Mouse (Mus musculus) gastrocnemius, postnatal 25 days (tissue): Measurements from ENCODE around the gene Mrps26. TPM values are rescaled to one million over a fixed set of nuclear protein-coding genes. Genes with fewer than 3 reads are reported as not detected.
"Not testable (repeated sequence)": the region's sequence is repeated elsewhere in the genome, so short reads cannot be mapped to it uniquely, and the experiment has no call there.

Source experiments
- DNase-seq: peaks from one replicate; pipeline ENCODE4 v3.0.0; 2022
- long read RNA-seq, 2 experiments: library from polyadenylated mRNA; stranded (forward); transcript quantifications; one replicate each; pipeline ENCODE4 v2.0.0; 2021
- total RNA-seq, 2 experiments: library from RNA; stranded (reverse); gene quantifications; 1 replicate in 1 of 2; 2 replicates in 1 of 2; pipeline ENCODE4 v1.2.3; 2021

Mrps26 gene
- total RNA-seq, result 10 to 100 TPM; 44.9 to 45.0 TPM
- long read RNA-seq, experiment 1, full-length matches to known transcripts, result 109 of 122 reads
- long read RNA-seq, experiment 1, partial matches to known transcripts, result 13 of 122 reads
- long read RNA-seq, experiment 1, other reads (novel, unspliced or antisense), result 0 of 122 reads
- long read RNA-seq, experiment 2, full-length matches to known transcripts, result 87 of 94 reads
- long read RNA-seq, experiment 2, partial matches to known transcripts, result 6 of 94 reads
- long read RNA-seq, experiment 2, other reads (novel, unspliced or antisense), result 1 of 94 reads

GRCm38 (mm10) chr2:130563212-130564055, at the start of gene Mrps26:
Gene Mrps26, plus strand, starts transcription at chr2:130563742.
- peak; percentile 94 for DNase-seq

GRCm38 (mm10) chr2:130513907-130514306, 49.6 kb upstream of the Mrps26 start:
- no peak for DNase-seq

- DNase-seq, result no peak
These were observed 47.8 kb upstream of the Mrps26 start for GRCm38 (mm10) chr2:130515791-130516190.

GRCm38 (mm10) chr2:130521927-130522326, 41.6 kb upstream of the Mrps26 start:
- no peak for DNase-seq

GRCm38 (mm10) chr2:130525480-130525879, 38.1 kb upstream of the Mrps26 start:
- DNase-seq, result not testable (repeated sequence)

- DNase-seq, result no peak
These were observed 35.1 kb upstream of the Mrps26 start for GRCm38 (mm10) chr2:130528457-130528856.

GRCm38 (mm10) chr2:130529290-130529689, 34.3 kb upstream of the Mrps26 start:
- DNase-seq, result no peak

- no peak for DNase-seq
These were observed 33.6 kb upstream of the Mrps26 start for GRCm38 (mm10) chr2:130529925-130530324.

- no peak for DNase-seq
These were observed 31.3 kb upstream of the Mrps26 start for GRCm38 (mm10) chr2:130532201-130532600.

GRCm38 (mm10) chr2:130535017-130535416, 28.5 kb upstream of the Mrps26 start:
- no peak for DNase-seq

GRCm38 (mm10) chr2:130536890-130537289, 26.7 kb upstream of the Mrps26 start:
- no peak for DNase-seq

GRCm38 (mm10) chr2:130538876-130539546, 24.5 kb upstream of the Mrps26 start:
- no peak for DNase-seq

GRCm38 (mm10) chr2:130540266-130540665, 23.3 kb upstream of the Mrps26 start:
- no peak for DNase-seq

GRCm38 (mm10) chr2:130546957-130547356, 16.6 kb upstream of the Mrps26 start:
- DNase-seq, result no peak

- no peak for DNase-seq
These were observed 8.7 kb upstream of the Mrps26 start for GRCm38 (mm10) chr2:130554841-130555240.

GRCm38 (mm10) chr2:130556292-130556691, 7.2 kb upstream of the Mrps26 start:
- DNase-seq, result no peak

- DNase-seq, result no peak
These were observed 6.1 kb upstream of the Mrps26 start for GRCm38 (mm10) chr2:130557462-130557861.

- DNase-seq, result no peak
These were observed 5.5 kb upstream of the Mrps26 start for GRCm38 (mm10) chr2:130558015-130558414.

- DNase-seq, result no peak
These were observed 521 bp downstream of the Mrps26 start for GRCm38 (mm10) chr2:130564063-130564462.

GRCm38 (mm10) chr2:130564983-130565382, 1.4 kb downstream of the Mrps26 start:
- DNase-seq, result no peak

GRCm38 (mm10) chr2:130568921-130569320, 5.4 kb downstream of the Mrps26 start:
- DNase-seq, result no peak

- DNase-seq, result no peak
These were observed 6.4 kb downstream of the Mrps26 start for GRCm38 (mm10) chr2:130569926-130570325.

- DNase-seq, result no peak
These were observed 11.4 kb downstream of the Mrps26 start for GRCm38 (mm10) chr2:130574960-130575359.
